ENCODE assay signal across 8 mouse cellular contexts in the genomic region with DNA sequence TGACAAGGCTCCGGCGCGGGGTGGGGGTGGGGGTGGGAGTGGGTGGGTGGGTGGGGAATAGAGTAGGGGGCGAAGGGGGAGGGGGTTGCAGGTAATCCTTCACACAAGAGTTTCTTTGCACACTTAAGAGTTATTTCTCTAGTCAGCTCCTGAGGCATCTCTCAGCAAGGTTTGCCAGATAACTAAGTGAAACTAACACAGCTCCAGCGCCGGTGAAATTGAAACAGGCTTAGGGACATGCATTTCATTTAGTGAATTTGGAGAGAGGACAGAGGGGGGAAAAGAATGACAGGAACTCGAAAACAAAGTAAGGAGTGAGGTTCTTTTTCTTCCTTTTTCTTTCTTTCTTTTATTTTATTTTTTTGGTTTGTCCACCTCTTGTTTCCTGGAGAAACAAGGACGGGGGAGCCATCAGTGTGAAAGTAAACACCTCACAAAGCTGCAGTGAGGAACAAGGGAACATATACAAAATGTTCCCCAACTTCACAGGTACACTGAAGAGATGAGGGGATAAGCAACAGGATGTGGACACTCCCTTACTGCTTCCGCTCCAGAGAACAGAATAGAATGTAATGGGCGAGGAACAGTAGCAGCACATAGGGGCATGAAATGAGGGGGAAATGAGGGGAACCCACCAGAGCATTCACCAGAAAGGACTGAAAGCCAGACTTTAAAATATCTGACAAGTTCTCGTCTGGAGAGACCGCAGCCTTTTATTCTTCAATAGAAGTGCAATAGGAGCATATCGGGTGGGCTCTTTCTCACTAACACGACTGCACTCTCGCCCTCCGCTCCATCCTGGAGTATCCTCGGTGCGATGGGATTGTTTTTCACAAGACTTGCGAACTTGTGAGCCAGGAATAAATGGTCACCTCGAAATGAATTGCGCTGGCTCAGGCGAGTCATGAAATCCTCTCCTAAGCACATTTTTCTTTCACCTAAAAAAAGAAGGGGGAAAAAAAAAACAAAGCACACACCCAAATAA. TPM values are rescaled to one million over a fixed set of nuclear protein-coding genes. Genes with fewer than 3 reads are reported as not detected.
DNase-seq lines count a peak whose midpoint lies in the region; ATAC-seq and TF ChIP-seq lines count a peak whose summit lies in the region.

No protein-coding gene starts in this region.

- no peaks in the 10 kb centered on the region for H3K9me3 ChIP-seq in megakaryocyte, embryonic 14.5 days
- no peaks in the 10 kb centered on the region for H3K9me3 ChIP-seq in hindbrain, postnatal 0 days (ENCODE audit: low read length)
- H3K9me3 ChIP-seq in lung, postnatal 0 days (ENCODE audit: low read length), result no peaks in the 10 kb centered on the region
- H3K9me3 ChIP-seq in stomach, embryonic 15.5 days, result no peaks in the 10 kb centered on the region

- no peak for TF ChIP-seq CTCF in hindbrain, postnatal 0 days (IDR thresholded peaks at IDR 0.05; ENCODE audit: low read depth)
- TF ChIP-seq CTCF in lung, postnatal 0 days (IDR thresholded peaks at IDR 0.05), result no peak

- WGBS in hindbrain, postnatal 0 days, result 9% methylated on average over 22 of the region's 22 CpGs
- 4% methylated on average over 22 of the region's 22 CpGs for WGBS in lung, postnatal 0 days
- 2% methylated on average over 22 of the region's 22 CpGs for WGBS in stomach, embryonic 15.5 days

- H3K4me3 ChIP-seq in megakaryocyte, embryonic 14.5 days (replicated peaks), result peak overlapping the region; percentile 96
- H3K4me3 ChIP-seq in hindbrain, postnatal 0 days (ENCODE audit: low read length), result peak overlapping the region; percentile 73
- peak overlapping the region; percentile 90 for H3K4me3 ChIP-seq in lung, postnatal 0 days (ENCODE audit: low read depth, low read length)
- peak overlapping the region; percentile 65 for H3K4me3 ChIP-seq in stomach, embryonic 15.5 days (replicated peaks)

- no peak for ATAC-seq in megakaryocyte, adult 5-6 weeks (ENCODE audit: poor library complexity, severe bottlenecking)
- ATAC-seq in erythroblast, adult 5-6 weeks (replicated peaks; ENCODE audit: low FRiP score, poor library complexity, severe bottlenecking), result peak; percentile 12; the same call in 1 of the 2 replicates
- 0 out of 2 replicates have a peak, but pooled peaks have one; percentile 0 for ATAC-seq in hindbrain, postnatal 0 days
- ATAC-seq in lung, postnatal 0 days, result peak; percentile 15
- no peak for ATAC-seq in stomach, embryonic 15.5 days (ENCODE audit: insufficient read depth, low FRiP score, low read depth)

- peaks cover 38% of the 10 kb centered on the region for H3K36me3 ChIP-seq in megakaryocyte, embryonic 14.5 days (replicated peaks; ENCODE audit: low read length)
- peaks cover 15% of the 10 kb centered on the region for H3K36me3 ChIP-seq in hindbrain, postnatal 0 days (ENCODE audit: insufficient read depth, low read length)
- peaks cover 29% of the 10 kb centered on the region for H3K36me3 ChIP-seq in lung, postnatal 0 days (ENCODE audit: insufficient read depth, low read length)
- peaks cover 20% of the 10 kb centered on the region for H3K36me3 ChIP-seq in stomach, embryonic 15.5 days

- H3K27ac ChIP-seq in hindbrain, postnatal 0 days, result peak overlapping the region; percentile 93
- peak overlapping the region; percentile 99 for H3K27ac ChIP-seq in lung, postnatal 0 days (ENCODE audit: low read length)
- H3K27ac ChIP-seq in stomach, embryonic 15.5 days, result peak overlapping the region; percentile 96

- DNase-seq in hindbrain, postnatal 0 days (ENCODE audit: low spot score), result peak; percentile 16
- peak; percentile 85 for DNase-seq in lung, postnatal 0 days (ENCODE audit: low spot score)
- no peak for DNase-seq in cerebellum, adult 9-10 months
- no peak for DNase-seq in layer of hippocampus, postnatal 10 days (ENCODE audit: low spot score in 2 of 2)

- H3K9ac ChIP-seq in hindbrain, postnatal 0 days (replicated peaks; ENCODE audit: low read length), result peak overlapping the region; percentile 70
- peak overlapping the region; percentile 86 for H3K9ac ChIP-seq in lung, postnatal 0 days (replicated peaks; ENCODE audit: low read depth)
- H3K9ac ChIP-seq in stomach, embryonic 15.5 days, result peak overlapping the region; percentile 53

- H3K4me1 ChIP-seq in megakaryocyte, embryonic 14.5 days, result peaks cover 47% of the 10 kb centered on the region
- H3K4me1 ChIP-seq in hindbrain, postnatal 0 days (ENCODE audit: insufficient read depth, low read length), result peaks cover 21% of the 10 kb centered on the region
- peaks cover 15% of the 10 kb centered on the region; the same call in 1 of the 2 replicates for H3K4me1 ChIP-seq in lung, postnatal 0 days (ENCODE audit: insufficient read depth, low read depth, low read length)
- H3K4me1 ChIP-seq in stomach, embryonic 15.5 days, result peaks cover 48% of the 10 kb centered on the region

- peak; percentile 98 for TF ChIP-seq EP300 in lung, postnatal 0 days (IDR thresholded peaks at IDR 0.05)

- H3K27me3 ChIP-seq in megakaryocyte, embryonic 14.5 days (replicated peaks), result no peaks in the 10 kb centered on the region
- H3K27me3 ChIP-seq in hindbrain, postnatal 0 days (ENCODE audit: insufficient read depth, low read length), result no peaks in the 10 kb centered on the region
- no peaks in the 10 kb centered on the region for H3K27me3 ChIP-seq in lung, postnatal 0 days (replicated peaks; ENCODE audit: insufficient read depth, low read length)
- no peaks in the 10 kb centered on the region for H3K27me3 ChIP-seq in stomach, embryonic 15.5 days (replicated peaks)

- peak overlapping the region; percentile 85 for H3K4me2 ChIP-seq in hindbrain, postnatal 0 days (ENCODE audit: low read depth, low read length)
- H3K4me2 ChIP-seq in lung, postnatal 0 days (replicated peaks; ENCODE audit: low read depth, low read length), result peak overlapping the region; percentile 82
- H3K4me2 ChIP-seq in stomach, embryonic 15.5 days, result peak overlapping the region; percentile 87

RNA-seq across cellular contexts. Expression of a gene that starts 0.8 kb away (rescaled TPM):
- polyA plus RNA-seq in megakaryocyte, embryonic 14.5 days (2012; ENCODE audit: insufficient read depth, low replicate concordance), result 4.1 and 22.7 TPM in 2 replicates
- 411 and 437 TPM in 2 replicates for total RNA-seq in megakaryocyte, adult 5-6 weeks (2015)
- 356 and 357 TPM in 2 replicates for total RNA-seq in megakaryocyte, adult 5-6 weeks (2017)
- 125 and 174 TPM in 2 replicates for total RNA-seq in erythroblast, adult 5-6 weeks (2015; ENCODE audit: low replicate concordance)
- total RNA-seq in erythroblast, adult 5-6 weeks (2017; ENCODE audit: low replicate concordance), result 113 and 122 TPM in 2 replicates
- total RNA-seq in hindbrain, postnatal 0 days (2014; rRNA removed), result 192 and 222 TPM in 2 replicates
- 133 and 148 TPM in 2 replicates for polyA plus RNA-seq in hindbrain, postnatal 0 days (2015; fragmentation: Nextera tagmentation; extraction: Ambion mirVana)
- 468 and 502 TPM in 2 replicates for polyA plus RNA-seq in lung, postnatal 0 days (2015; fragmentation: Nextera tagmentation; extraction: Ambion mirVana)
- polyA plus RNA-seq in stomach, embryonic 15.5 days (2015; fragmentation: Nextera tagmentation; extraction: Ambion mirVana), result 140 and 159 TPM in 2 replicates
- 10 to 100 TPM; 36.5 to 46.1 TPM for total RNA-seq in layer of hippocampus, postnatal 10 days (2021)

RNA-seq across cellular contexts. Expression of a gene that starts 19.8 kb away (rescaled TPM):
- 0.51 TPM in 1 of 2 replicates, not detected in the other for polyA plus RNA-seq in megakaryocyte, embryonic 14.5 days (2012; ENCODE audit: insufficient read depth, low replicate concordance)
- not detected in 2 replicates for total RNA-seq in megakaryocyte, adult 5-6 weeks (2015)
- total RNA-seq in megakaryocyte, adult 5-6 weeks (2017), result 0.40 TPM in 1 of 2 replicates, not detected in the other
- not detected in 2 replicates for total RNA-seq in erythroblast, adult 5-6 weeks (2015; ENCODE audit: low replicate concordance)
- not detected in 2 replicates for total RNA-seq in erythroblast, adult 5-6 weeks (2017; ENCODE audit: low replicate concordance)
- not detected in 2 replicates for total RNA-seq in hindbrain, postnatal 0 days (2014; rRNA removed)
- 0.48 and 0.96 TPM in 2 replicates for polyA plus RNA-seq in hindbrain, postnatal 0 days (2015; fragmentation: Nextera tagmentation; extraction: Ambion mirVana)
- polyA plus RNA-seq in lung, postnatal 0 days (2015; fragmentation: Nextera tagmentation; extraction: Ambion mirVana), result 0.73 and 0.78 TPM in 2 replicates
- polyA plus RNA-seq in stomach, embryonic 15.5 days (2015; fragmentation: Nextera tagmentation; extraction: Ambion mirVana), result 1.6 and 1.8 TPM in 2 replicates
- total RNA-seq in layer of hippocampus, postnatal 10 days (2021), result not detected

RNA-seq across cellular contexts. Expression of a gene that starts 32.0 kb away (rescaled TPM):
- 21.2 and 30.0 TPM in 2 replicates for polyA plus RNA-seq in megakaryocyte, embryonic 14.5 days (2012; ENCODE audit: insufficient read depth, low replicate concordance)
- total RNA-seq in megakaryocyte, adult 5-6 weeks (2015), result not detected in 2 replicates
- not detected in 2 replicates for total RNA-seq in megakaryocyte, adult 5-6 weeks (2017)
- not detected in 2 replicates for total RNA-seq in erythroblast, adult 5-6 weeks (2015; ENCODE audit: low replicate concordance)
- 0.17 TPM in 1 of 2 replicates, not detected in the other for total RNA-seq in erythroblast, adult 5-6 weeks (2017; ENCODE audit: low replicate concordance)
- total RNA-seq in hindbrain, postnatal 0 days (2014; rRNA removed), result 0.78 and 1.9 TPM in 2 replicates
- 2.1 and 2.5 TPM in 2 replicates for polyA plus RNA-seq in hindbrain, postnatal 0 days (2015; fragmentation: Nextera tagmentation; extraction: Ambion mirVana)
- 0.27 and 0.35 TPM in 2 replicates for polyA plus RNA-seq in lung, postnatal 0 days (2015; fragmentation: Nextera tagmentation; extraction: Ambion mirVana)
- polyA plus RNA-seq in stomach, embryonic 15.5 days (2015; fragmentation: Nextera tagmentation; extraction: Ambion mirVana), result 0.72 and 0.78 TPM in 2 replicates
- total RNA-seq in layer of hippocampus, postnatal 10 days (2021), result under 1 TPM; 0.41 to 0.49 TPM

RNA-seq across cellular contexts. Expression of a gene that starts 37.0 kb away (rescaled TPM):
- polyA plus RNA-seq in megakaryocyte, embryonic 14.5 days (2012; ENCODE audit: insufficient read depth, low replicate concordance), result 4.6 and 15.4 TPM in 2 replicates
- 22.8 and 26.3 TPM in 2 replicates for total RNA-seq in megakaryocyte, adult 5-6 weeks (2015)
- 45.6 and 46.4 TPM in 2 replicates for total RNA-seq in megakaryocyte, adult 5-6 weeks (2017)
- total RNA-seq in erythroblast, adult 5-6 weeks (2015; ENCODE audit: low replicate concordance), result 7.3 and 17.7 TPM in 2 replicates
- total RNA-seq in erythroblast, adult 5-6 weeks (2017; ENCODE audit: low replicate concordance), result 3.9 and 16.5 TPM in 2 replicates
- total RNA-seq in hindbrain, postnatal 0 days (2014; rRNA removed), result 10.7 and 11.2 TPM in 2 replicates
- polyA plus RNA-seq in hindbrain, postnatal 0 days (2015; fragmentation: Nextera tagmentation; extraction: Ambion mirVana), result 31.9 and 32.9 TPM in 2 replicates
- 36.7 and 43.2 TPM in 2 replicates for polyA plus RNA-seq in lung, postnatal 0 days (2015; fragmentation: Nextera tagmentation; extraction: Ambion mirVana)
- 35.3 and 37.3 TPM in 2 replicates for polyA plus RNA-seq in stomach, embryonic 15.5 days (2015; fragmentation: Nextera tagmentation; extraction: Ambion mirVana)
- total RNA-seq in layer of hippocampus, postnatal 10 days (2021), result 10 to 100 TPM; 27.5 to 28.6 TPM

RNA-seq across cellular contexts. Expression of a gene that starts 39.5 kb away (rescaled TPM):
- not detected in 2 replicates for polyA plus RNA-seq in megakaryocyte, embryonic 14.5 days (2012; ENCODE audit: insufficient read depth, low replicate concordance)
- not detected in 2 replicates for total RNA-seq in megakaryocyte, adult 5-6 weeks (2015)
- not detected in 2 replicates for total RNA-seq in megakaryocyte, adult 5-6 weeks (2017)
- total RNA-seq in erythroblast, adult 5-6 weeks (2015; ENCODE audit: low replicate concordance), result not detected in 2 replicates
- total RNA-seq in erythroblast, adult 5-6 weeks (2017; ENCODE audit: low replicate concordance), result not detected in 2 replicates
- 26.4 and 29.6 TPM in 2 replicates for total RNA-seq in hindbrain, postnatal 0 days (2014; rRNA removed)
- 14.2 and 15.3 TPM in 2 replicates for polyA plus RNA-seq in hindbrain, postnatal 0 days (2015; fragmentation: Nextera tagmentation; extraction: Ambion mirVana)
- polyA plus RNA-seq in lung, postnatal 0 days (2015; fragmentation: Nextera tagmentation; extraction: Ambion mirVana), result 0.18 and 0.37 TPM in 2 replicates
- polyA plus RNA-seq in stomach, embryonic 15.5 days (2015; fragmentation: Nextera tagmentation; extraction: Ambion mirVana), result 2.2 and 2.5 TPM in 2 replicates
- 10 to 100 TPM; 41.3 to 45.5 TPM for total RNA-seq in layer of hippocampus, postnatal 10 days (2021)

Comparison
In these comparisons a context has a peak if more than half of its experiments do, and no peak if none do; other contexts are left out.
1. ATAC-seq: peak in erythroblast, adult 5-6 weeks (single experiment), hindbrain, postnatal 0 days (single experiment) and lung, postnatal 0 days (single experiment); none in megakaryocyte, adult 5-6 weeks (single experiment) and stomach, embryonic 15.5 days (single experiment).
2. DNase-seq: peak in hindbrain, postnatal 0 days (single experiment) and lung, postnatal 0 days (single experiment); none in cerebellum, adult 9-10 months (single experiment) and layer of hippocampus, postnatal 10 days (0 of 2).
3. Peak in every context shown above with its lines, with median percentiles within 50 percentile points of each other: H3K4me3 ChIP-seq, H3K27ac ChIP-seq, H3K4me2 ChIP-seq and H3K9ac ChIP-seq.